Mouse (Mus musculus): ENCODE results near the gene Mafg. TPM values are rescaled to one million over a fixed set of nuclear protein-coding genes. Genes with fewer than 3 reads are reported as not detected.
"Not testable (repeated sequence)": the region's sequence is repeated elsewhere in the genome, so short reads cannot be mapped to it uniquely, and the experiment has no call there.

The Mafg gene
- polyA plus RNA-seq, 1 experiment from 2014 or later, result 28.6 TPM

DNA sequence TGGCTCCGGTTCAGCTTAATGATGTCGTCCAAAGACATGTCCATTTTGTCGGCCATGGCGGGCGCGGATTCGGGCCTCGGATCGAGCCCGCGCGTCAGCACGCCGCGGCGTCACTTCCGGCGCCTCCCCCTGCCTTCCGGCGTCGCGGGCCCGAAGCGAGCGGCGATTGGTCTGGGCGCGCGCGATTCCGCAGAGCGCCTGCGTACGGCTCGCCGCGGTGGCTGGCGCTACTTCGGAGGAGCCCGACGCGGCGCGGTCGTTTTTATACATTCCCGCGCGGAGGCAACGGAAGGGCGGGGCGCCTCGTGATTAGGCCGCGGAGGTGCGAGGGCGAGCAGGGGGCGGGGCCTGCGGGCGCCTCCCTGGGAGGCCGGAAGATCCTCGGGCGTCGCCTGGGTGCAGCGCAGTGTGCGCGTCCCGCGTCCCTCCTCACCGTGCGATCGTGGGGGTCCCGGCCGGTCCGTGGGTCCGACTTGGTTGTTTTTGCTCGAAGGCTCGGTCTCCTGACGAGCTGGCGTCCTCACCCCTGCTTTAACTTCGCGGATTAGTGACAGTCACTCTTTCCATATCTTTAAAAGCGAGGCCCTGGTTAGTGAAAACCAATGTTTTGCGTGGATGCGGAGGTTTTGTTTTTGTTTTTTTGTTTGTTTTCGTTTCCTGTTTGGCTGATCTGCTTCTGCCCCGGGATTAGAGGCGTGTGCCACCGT lies 35.0 kb downstream of the Mafg start, which contains the start of the genes Alyref and Anapc11:
Gene Alyref, minus strand, starts transcription at position 83 of the 707 bp plus-strand sequence.
Gene Anapc11, plus strand, starts transcription at position 139 of the 707 bp plus-strand sequence.
- Histone ChIP-seq H3K9me3 (ENCODE audit: low read depth, low read length) (no peaks in the 10 kb centered on the region), H3K27ac (ENCODE audit: low read depth) (peak within 1 kb of the TSS; percentile 92), H3K36me3 (ENCODE audit: insufficient read depth) (peaks cover 68% of the 10 kb centered on the region), H3K4me1 (ENCODE audit: insufficient read depth) (peaks cover 11% of the 10 kb centered on the region), H3K9ac (peak within 1 kb of the TSS; percentile 100), H3K4me3 (ENCODE audit: low read depth, low read length) (peak within 1 kb of the TSS; percentile 99), H3K4me2 (peak within 1 kb of the TSS; percentile 93), H3K27me3 (ENCODE audit: insufficient read depth, low read length) (no peaks in the 10 kb centered on the region)
- DNase-seq, result peak; percentile 99
- WGBS, result under 1% methylated on average over 87 of the region's 88 CpGs
- peak; percentile 98 for ATAC-seq (ENCODE audit: insufficient read depth)
- TF ChIP-seq CTCF (IDR thresholded peaks at IDR 0.05; ENCODE audit: low read depth), result no peak

DNA sequence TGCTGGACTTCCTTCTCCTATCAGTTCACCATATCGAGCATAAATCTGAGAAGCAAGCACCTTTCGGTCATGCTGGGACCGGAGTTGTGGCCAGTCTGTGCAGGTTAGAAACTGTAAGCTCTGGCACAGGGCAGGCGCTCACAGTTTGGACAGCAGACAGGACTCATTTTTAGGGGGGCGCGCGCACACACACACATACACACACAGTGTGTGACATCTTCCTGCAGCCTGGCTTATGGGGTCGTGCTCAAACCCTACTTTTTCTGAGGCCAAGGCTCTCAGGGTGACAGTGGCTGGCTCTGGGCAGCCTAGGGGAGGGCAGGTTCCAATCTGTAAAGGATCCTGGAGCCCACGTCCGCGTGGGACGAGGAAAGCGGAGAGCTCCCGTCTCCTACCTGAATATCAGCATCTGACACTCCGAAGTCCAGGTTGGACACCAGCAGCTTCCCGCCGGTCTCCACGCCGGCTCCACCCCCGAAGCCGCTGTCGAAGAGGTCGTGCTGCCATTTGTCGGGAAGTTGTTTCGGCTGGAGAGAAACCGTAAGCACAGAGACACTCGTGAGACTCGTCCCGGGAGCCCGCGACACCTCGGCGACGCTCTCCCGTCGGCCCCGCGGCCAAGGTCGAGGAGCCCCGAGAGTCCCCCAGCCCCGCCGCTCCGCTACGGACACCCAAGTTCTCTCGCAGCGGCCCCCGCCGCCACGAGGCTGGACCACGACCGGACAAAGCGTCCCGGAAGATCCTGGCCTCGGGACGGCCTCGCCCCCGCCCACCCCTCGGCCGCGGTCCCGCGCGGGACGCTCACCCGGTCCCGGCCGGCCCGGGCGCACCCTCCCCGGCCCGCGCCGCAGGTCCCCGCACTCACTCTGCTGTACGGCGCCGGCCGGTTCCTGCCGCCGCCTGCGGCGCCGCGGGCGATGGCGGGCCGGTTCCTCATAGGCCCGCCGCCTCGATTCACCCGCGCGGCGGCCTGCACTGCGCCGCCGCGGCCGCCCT lies 35.9 kb downstream of the Mafg start:
- Histone ChIP-seq H3K4me3 (ENCODE audit: low read depth, low read length) (peak overlapping the region; percentile 99), H3K27ac (ENCODE audit: low read depth) (peak overlapping the region; percentile 92), H3K27me3 (ENCODE audit: insufficient read depth, low read length) (no peaks in the 10 kb centered on the region), H3K4me2 (peak overlapping the region; percentile 93), H3K9ac (peak overlapping the region; percentile 100), H3K9me3 (ENCODE audit: low read depth, low read length) (no peaks in the 10 kb centered on the region), H3K4me1 (ENCODE audit: insufficient read depth) (peaks cover 11% of the 10 kb centered on the region), H3K36me3 (ENCODE audit: insufficient read depth) (peaks cover 68% of the 10 kb centered on the region)
- ATAC-seq (ENCODE audit: insufficient read depth) (peak; percentile 52; the same call in 1 of the 2 replicates), DNase-seq (peak; percentile 42)
- TF ChIP-seq CTCF (IDR thresholded peaks at IDR 0.05; ENCODE audit: low read depth), result no peak
- 4% methylated on average over 78 of the region's 99 CpGs for WGBS

DNA sequence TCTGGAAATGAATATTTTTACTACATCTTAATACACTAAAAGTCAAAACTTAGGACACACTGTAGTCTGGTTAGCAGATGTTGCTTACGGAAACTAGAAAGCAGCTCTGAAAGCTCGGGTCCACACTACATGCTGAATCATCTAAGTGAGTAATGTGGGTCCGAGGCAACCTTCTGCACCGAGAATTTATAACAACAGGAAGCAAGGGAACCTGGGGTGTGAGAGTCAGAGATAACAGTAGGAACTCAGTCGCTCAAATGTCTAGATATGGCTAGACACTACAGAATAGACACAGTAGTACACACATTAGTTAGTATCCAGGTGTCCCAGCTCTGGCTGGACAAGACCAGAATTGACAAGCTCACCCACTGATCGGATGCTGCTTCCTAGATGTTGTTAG lies 44.9 kb downstream of the Mafg start:
- no peak for ATAC-seq (ENCODE audit: insufficient read depth)
- no peak overlapping the region for H3K4me2 ChIP-seq
- H3K4me3 ChIP-seq (ENCODE audit: low read depth, low read length), result no peak overlapping the region
- WGBS, result 92% methylated on average over 6 of the region's 6 CpGs
- H3K9me3 ChIP-seq (ENCODE audit: low read depth, low read length), result no peaks in the 10 kb centered on the region
- TF ChIP-seq CTCF (IDR thresholded peaks at IDR 0.05; ENCODE audit: low read depth), result no peak
- H3K36me3 ChIP-seq (ENCODE audit: insufficient read depth), result peaks cover 93% of the 10 kb centered on the region
- no peak overlapping the region for H3K9ac ChIP-seq
- H3K4me1 ChIP-seq (ENCODE audit: insufficient read depth), result no peaks in the 10 kb centered on the region
- no peak for DNase-seq
- no peak overlapping the region for H3K27ac ChIP-seq (ENCODE audit: low read depth)
- H3K27me3 ChIP-seq (ENCODE audit: insufficient read depth, low read length), result no peaks in the 10 kb centered on the region

DNA sequence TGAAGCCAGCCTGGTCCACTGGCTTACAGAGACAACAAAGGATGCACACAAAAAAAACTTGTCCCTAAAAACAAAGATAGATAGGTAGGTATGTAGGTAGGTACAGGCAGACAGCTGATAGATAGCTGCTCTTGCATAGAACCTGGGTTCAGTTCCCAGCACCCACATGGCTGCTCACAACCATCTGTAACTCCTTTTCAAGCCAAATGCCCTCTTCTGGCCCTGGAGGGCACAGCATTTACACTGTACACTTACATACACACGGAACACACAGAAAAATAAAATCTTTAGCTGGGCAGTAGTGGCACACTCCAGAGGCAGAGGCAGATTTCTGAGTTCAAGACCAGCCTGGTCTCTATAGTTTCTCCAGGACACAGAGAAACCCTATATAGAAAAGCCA lies 49.5 kb downstream of the Mafg start:
- no peak for ATAC-seq (ENCODE audit: insufficient read depth)
- 92% methylated on average over 1 of the region's 1 CpGs for WGBS

DNA sequence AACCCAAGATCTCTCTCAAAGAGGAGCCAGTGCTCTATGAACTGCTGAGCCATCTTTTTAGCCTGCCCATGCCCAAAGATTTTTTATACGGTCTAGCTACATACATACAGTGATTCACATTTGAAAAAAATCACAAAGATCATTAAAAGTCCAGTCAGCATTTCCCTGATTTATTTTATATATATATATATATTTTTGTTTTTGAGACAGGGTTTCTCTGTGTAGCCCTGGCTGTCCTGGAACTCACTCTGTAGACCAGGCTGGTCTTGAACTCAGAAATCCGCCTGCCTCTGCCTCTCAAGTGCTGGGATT lies 50.5 kb downstream of the Mafg start:
- not testable (repeated sequence) for H3K4me3 ChIP-seq (ENCODE audit: low read depth, low read length); ATAC-seq (ENCODE audit: insufficient read depth); H3K9ac ChIP-seq; H3K9me3 ChIP-seq (ENCODE audit: low read depth, low read length); H3K4me2 ChIP-seq; DNase-seq; H3K27ac ChIP-seq (ENCODE audit: low read depth); H3K27me3 ChIP-seq (ENCODE audit: insufficient read depth, low read length)
- WGBS, result 92% methylated on average over 2 of the region's 2 CpGs
- peaks cover 11% of the 10 kb centered on the region for H3K4me1 ChIP-seq (ENCODE audit: insufficient read depth)
- H3K36me3 ChIP-seq (ENCODE audit: insufficient read depth), result peaks cover 72% of the 10 kb centered on the region

More for the DNA sequence above, 49.5 kb downstream of the Mafg start:
- Histone ChIP-seq H3K36me3 (ENCODE audit: insufficient read depth) (peaks cover 72% of the 10 kb centered on the region), H3K4me3 (ENCODE audit: low read depth, low read length) (no peak overlapping the region), H3K9ac (no peak overlapping the region), H3K9me3 (ENCODE audit: low read depth, low read length) (no peaks in the 10 kb centered on the region), H3K27ac (ENCODE audit: low read depth) (no peak overlapping the region), H3K4me2 (no peak overlapping the region), H3K4me1 (ENCODE audit: insufficient read depth) (peaks cover 11% of the 10 kb centered on the region), H3K27me3 (ENCODE audit: insufficient read depth, low read length) (no peaks in the 10 kb centered on the region)
- TF ChIP-seq CTCF (IDR thresholded peaks at IDR 0.05; ENCODE audit: low read depth), result no peak
- no peak for DNase-seq

DNA sequence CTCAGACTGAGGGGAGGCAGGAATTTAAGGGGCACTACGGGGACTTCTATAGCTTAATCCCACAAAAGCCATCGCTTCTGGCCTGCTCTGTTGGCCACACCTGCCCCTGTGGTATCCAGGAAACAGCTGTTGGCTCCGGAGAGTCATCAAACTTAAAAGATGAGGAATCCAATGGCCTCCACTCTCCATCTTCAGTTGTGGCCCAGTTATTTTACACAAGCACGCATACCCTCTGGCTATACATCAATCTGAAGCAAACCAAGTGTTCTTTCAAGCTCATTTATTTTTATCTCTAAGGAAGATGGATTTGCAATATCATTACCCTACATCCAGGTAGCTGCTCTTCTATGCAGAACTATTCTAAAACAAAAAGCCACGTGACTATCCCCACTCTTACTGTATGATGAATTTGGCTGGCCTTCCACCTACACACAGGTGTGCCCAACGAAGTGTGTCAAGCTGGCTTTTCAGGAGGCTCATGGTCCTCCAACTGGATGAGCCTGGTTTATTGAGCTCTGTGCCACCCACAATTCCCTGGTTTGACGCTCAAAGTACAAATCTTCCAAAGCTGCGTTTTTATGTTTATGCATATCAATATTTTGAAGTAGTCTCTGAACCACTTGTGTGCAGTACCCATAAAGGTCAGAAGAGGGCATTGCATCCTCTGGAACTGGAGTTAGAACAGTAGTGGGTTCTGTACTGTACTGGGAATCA lies 51.0 kb downstream of the Mafg start:
- H3K27me3 ChIP-seq (ENCODE audit: insufficient read depth, low read length), result no peaks in the 10 kb centered on the region
- H3K9ac ChIP-seq, result peak overlapping the region; percentile 93
- peaks cover 11% of the 10 kb centered on the region for H3K4me1 ChIP-seq (ENCODE audit: insufficient read depth)
- H3K4me3 ChIP-seq (ENCODE audit: low read depth, low read length), result peak overlapping the region; percentile 94
- peak; percentile 65 for DNase-seq
- no peaks in the 10 kb centered on the region for H3K9me3 ChIP-seq (ENCODE audit: low read depth, low read length)
- H3K4me2 ChIP-seq, result peak overlapping the region; percentile 95
- 69% methylated on average over 8 of the region's 8 CpGs for WGBS
- peaks cover 72% of the 10 kb centered on the region for H3K36me3 ChIP-seq (ENCODE audit: insufficient read depth)
- H3K27ac ChIP-seq (ENCODE audit: low read depth), result peak overlapping the region; percentile 96
- peak; percentile 54 for TF ChIP-seq CTCF (IDR thresholded peaks at IDR 0.05; ENCODE audit: low read depth)
- no peak for ATAC-seq (ENCODE audit: insufficient read depth)
